Mouse (Mus musculus) kidney, postnatal 25 days (tissue): ENCODE measurements at regions not wholly inside any gene's neighbourhood (a gene's known extent, or its start where the extent isn't known, plus 50 kb on each side); places are given as distances from the start of the nearest gene placed in this dataset.

ENCODE experiments used
- DNase-seq, 2 experiments: peaks; one replicate each; pipeline ENCODE4 v3.0.0; 2021; ENCODE audit warnings: mixed read lengths in 2 of 2

DNA sequence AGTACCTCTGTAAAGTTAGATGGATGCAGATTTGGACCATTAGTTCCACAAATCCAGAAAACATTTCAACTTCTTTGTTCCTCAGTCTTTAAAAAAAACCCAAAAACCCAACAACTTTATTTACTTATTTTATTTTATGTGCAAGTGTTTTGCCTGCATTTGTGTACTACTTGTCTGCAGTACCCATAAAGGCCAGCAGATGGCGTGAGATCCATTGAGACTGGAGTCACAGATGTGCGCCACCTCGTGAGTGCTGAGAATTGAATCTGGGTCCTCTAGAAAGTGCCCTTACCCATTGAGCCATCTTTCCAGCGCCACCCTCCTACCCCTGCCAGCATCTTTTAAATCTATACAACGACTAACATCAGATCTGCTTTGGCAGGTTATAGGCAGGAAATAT, 53.0 kb downstream of the Gm12689 start:
- peak in 1 of 2 experiments; percentile 34 for DNase-seq

DNA sequence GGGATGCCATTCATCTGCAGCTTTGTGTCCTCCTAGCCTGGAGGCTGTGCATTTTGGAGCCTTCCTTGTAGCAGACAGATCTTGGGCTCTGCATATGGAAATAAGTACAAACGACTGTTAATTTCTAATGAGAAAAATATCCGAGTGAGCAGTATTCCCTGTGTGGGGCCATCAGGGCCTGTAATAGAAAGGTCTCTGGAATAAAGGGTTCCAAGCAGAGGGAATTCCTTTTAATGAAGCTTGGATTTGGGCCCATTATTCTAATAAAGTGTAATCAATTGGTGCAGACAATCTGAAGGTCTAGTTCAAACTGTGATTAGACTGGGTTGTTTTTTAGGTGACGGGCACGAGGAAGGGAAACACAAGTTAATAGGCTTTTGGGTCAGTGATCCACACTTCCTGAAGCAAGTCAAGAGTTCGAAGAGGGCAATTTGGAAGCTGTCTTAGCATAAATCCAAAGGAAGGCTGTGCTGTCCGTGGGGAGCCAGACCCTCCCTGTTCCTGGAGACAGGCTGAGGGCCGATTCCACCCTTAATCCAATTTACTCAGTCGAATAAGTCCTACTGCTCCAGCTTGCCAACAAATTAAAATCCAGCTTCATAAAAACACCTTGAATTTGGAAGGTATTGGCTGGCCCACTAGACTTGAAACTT, 57.5 kb downstream of the Gm12689 start:
- DNase-seq = no peak

DNA sequence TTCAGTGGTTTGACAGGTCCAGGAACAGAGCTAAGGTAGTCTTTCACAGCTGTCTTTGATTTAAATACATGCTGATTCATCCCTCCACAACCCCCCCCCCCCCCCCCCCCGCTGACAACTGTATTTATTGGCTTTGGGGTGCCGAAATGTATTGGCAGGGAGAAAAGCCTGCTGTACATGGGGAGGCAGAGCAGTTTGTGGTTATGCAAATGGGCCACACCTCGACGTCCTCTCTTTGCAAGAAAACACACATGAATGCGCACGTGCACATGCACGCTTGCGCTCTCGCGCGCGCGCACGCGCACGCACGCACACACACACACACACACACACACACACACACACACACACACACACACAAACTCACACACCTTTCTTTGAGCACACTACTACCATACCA, 58.5 kb downstream of the Gm12689 start:
- no peak for DNase-seq

DNA sequence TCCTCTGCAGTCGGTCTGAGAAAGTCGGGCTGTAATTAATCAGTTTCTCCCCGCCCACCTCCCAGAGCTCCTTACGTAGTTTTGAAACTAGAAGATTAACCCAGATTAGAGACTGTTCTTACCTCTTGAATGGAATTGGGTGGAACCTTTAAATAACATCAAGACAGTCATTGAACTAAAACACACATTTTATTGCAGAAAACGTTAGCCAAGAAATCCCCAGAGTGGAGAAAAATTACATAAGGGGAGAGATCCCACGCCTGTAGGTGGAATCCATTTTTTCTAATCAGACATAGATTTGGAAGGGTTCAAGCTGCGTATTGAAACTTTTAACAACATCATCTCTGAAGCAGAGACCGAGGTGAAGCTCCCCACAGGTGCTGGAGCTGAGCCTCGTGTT, 59.1 kb downstream of the Gm12689 start:
- DNase-seq = no peak

DNA sequence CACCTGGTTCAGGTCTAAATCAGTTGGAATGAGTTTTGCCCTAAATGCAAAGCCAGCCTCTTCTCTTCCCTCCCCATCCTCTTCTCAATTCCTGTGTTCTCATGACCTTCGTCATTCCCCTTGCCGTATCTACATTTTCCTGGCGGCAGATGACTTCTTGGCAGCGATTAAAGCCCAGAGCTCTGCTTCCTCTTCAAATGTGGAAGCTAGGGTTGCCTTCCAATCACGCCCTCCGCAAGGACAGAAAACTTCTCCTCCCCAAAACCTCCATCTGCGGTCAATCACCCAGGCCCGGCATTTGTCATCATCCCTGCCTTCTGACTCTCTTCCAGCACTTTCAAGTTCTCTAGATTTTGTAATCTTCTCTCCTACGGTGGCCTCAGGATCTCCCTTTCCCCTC, 72.3 kb downstream of the Gm12689 start:
- no peak for DNase-seq

DNA sequence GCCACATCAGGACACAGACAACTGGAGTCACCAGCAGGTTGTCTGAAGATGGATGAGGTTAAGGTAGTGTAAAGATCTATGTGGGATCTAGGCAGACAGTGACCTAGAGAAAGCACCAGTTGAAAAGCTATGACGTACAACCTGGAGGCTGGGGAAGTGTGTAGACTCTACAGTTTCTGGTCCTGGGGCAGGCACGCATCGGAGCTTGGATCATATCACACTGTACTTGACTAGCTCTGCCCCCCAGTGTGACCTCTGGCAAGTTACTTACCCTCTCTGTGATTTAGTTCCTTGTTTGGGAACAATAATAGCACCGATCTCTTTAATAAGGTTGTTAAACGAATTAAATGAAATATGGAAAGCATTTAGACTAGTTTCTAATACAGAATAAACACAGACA, 75.5 kb downstream of the Gm12689 start:
- DNase-seq = no peak

DNA sequence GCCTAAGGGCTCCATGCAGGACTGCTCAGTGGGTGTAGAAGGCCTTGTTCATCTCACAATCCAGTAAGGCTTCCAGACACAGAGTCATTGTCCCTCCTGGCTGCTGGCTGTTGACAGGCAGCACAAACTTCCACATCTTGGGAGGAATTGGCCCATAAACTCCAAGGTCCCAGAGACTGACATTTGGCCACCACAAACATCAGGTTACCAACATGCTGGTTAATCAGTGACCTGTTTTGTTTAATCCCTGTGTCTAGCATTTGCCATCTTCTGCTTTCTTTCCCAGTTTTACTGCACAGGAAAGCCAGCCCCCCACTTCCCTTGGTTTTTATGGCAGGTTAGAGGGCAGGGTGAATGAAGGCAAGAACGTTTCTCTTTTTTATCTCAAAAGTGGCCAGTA, 80.5 kb downstream of the Gm12689 start:
- DNase-seq = peak in 1 of 2 experiments; percentile 20

DNA sequence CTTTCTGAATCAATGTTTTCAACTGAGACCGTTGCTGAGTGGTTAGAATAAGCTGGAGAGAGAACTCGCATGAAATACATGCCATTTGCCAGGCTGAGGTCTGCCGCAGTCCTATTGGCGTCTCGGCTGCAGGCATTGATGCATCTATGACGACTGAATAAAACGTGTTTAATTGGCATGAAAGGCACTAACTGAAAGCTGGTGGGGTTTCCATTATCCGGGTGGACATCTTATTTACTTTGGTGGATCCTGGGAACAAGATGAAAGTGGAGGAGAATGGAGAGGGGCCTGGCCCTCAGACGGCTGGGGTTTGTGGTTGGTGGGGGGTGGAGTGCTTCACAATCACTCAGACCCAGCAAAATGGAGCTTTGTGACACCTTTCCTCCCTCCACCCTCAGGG, 81.2 kb downstream of the Gm12689 start:
- no peak for DNase-seq

DNA sequence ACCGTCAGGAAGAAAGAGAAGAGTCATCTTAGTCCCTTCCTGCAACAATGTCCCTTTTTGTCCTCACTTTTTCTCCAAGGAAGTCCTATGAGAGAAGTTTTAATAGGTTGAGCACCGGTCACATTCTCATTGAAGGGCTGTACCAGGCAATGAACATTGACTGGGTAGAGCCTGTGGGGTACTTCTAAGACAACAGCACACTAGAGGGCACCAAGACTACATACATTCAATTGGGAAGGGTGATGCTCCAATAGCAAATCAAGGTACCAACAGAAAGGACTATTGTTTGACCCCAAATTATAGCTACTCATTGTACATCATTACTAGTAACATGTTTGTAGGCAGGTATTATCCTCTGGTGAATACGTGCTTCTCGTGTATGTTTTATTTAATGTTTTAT, 84.3 kb downstream of the Gm12689 start:
- DNase-seq = no peak

DNA sequence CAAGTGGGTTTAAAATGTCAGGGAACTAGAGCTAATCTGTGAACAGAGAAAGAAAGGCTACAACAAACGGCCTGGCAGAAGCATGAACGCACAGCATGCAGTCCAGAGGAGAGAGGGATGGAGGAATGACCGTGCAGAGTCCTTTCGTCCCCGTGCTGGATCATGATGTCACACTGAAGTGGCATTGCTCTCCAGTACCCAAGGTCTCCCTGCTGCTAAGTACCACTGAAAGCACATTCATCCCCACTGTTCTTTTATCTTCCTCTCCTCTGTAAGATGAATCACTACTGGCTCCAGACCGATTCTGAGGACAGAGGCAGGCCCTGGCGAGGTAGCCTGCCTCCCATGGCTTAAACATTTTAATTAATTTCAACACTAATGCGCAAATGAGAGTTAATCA, 89.7 kb downstream of the Gm12689 start:
- DNase-seq = no peak

DNA sequence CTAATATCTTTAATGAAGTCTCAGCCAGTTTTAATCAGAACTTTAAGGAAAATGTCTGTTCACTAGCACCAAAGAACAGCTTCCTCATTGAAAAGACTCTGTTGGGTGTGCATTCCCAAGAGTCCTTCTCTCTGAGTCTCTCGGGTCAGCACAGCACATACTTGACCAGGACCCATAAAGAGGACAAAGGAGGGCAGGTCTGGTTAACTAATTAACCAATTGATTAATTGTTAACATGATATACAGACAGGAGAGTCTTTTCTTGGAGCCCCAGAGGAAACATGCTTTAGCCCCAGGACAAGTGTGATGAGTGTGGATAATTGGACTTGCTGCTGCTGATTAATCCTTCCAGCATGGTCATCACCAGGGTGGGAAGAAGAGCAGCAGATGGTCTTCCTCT, 93.7 kb downstream of the Gm12689 start:
- peak; percentile 11 to 45 for DNase-seq

DNA sequence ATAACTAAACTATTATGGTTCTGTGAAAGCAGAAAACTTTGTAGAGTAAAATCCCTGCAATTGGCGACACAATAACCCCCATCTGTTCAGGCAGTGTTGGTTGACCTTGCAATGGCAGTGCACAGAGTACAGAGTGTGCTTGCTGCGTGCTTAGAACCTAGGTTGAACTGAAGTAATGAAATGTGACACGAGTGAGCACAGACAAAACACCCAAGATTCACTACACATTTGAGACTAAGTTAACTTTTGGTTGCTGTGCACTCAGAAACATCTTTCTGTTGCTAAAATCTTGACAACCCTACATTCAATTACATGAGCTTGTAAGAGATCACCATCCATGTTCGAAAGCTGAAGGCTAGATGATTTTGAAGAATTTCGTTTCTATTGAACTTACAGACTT, 97.3 kb downstream of the Gm12689 start:
- DNase-seq = no peak

DNA sequence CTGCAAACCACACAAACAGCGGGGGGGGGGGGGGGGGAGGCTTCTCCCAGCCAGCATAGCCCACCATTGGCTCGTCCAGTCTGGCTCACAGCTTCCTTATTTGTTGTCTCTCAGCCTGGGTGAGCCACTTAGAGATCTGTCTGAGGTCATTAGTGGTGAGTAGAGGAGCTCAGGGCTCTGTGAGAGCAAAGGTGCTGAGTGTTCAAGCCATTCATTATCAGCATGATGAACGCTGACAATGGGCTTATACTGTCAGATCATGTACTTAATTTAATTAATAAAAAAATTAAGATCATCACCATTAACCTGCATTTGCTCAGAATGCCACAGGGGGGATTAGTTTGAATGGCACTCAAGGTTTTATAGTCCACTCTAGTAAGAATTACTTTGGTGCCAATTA, 98.5 kb downstream of the Gm12689 start:
- no peak for DNase-seq

DNA sequence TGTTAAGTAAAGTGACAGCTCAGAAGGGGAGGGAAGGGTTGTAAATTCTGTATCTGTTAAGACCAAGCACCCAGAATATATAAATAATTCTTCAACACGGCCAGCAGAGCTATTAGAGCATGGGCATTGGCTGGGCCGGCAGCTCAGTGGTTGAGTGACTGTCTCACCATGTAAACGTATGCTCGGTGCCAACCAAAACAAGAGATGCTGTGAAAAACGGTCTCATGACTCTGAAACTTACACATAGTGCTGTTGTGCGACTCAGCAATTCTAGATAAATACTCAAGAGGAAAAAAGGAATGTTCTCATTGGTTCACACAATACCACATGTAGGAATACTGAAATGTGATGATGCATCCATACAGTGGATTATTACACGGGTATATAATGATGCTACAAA, 111.8 kb downstream of the Gm12689 start:
- DNase-seq = no peak

DNA sequence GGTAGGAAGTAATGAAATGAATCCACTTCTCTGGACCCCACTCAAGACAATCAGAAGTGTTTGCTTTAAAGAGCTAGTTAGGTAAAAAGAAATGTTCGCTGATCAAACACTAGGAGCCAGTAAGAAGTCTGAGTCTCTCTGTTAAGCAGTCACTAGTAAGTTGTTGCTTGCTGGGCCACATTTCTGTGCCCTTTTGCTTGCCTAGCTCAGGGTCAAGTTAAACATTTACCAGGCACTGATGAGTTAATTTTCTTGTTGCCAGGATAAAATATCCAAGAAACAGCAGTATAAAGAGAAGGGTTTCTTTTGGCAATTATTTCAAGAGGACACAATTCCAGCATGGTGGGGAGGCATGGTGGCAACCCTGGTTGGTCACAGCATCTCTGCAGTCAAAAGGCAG, 127.7 kb downstream of the Gm12689 start:
- peak; percentile 39 to 57 for DNase-seq

DNA sequence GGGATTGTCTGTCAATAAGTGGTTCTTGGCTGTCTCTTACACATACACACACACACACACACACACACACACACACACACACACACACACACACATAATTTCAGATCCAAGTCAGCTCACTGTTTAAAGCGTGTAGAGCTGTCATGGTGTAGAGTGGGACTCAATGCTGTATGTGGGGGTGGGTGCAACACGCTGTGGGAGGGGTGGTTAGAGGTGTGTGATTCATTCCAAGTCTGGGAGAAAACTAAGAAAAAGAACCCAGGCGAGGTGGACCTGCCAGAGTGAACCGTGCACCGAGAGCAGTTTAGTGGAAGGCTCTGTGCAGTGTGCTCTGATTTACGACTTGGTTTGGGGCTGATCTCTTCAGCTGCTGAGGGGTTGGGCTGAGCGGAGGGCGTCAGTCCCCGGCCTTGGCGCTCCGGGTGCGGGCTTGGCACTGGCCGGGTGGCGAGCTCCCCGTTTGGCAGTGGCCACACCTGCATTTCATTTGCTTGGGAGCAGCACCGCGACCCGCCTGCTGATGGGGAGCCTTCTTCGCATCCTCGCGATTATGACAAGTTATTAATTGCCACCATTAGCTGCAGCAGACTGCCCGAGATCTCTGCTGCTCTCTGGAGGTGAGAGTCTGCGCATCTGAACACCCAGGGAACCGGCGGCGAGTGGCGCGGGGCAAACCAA, 149.5 kb downstream of the Gm12689 start:
- DNase-seq = no peak

DNA sequence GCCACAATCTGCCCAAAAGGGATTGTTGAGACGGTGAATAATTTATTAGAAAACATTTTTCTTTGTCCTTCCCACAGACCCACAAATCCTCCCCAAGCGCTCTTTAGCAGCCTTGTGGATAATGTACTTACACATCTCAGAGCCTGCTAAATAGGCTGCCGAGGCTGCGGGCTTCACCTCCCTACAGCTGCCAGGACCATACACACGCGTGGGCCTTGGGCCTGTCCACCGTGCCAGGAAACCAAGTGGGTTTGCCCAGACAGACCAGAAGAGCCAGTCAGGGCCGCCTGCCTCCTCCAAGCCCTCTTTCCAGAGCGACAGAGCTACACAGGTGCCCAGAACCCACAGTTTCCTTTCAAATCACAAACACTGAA, 150.0 kb downstream of the Gm12689 start:
- DNase-seq = no peak

DNA sequence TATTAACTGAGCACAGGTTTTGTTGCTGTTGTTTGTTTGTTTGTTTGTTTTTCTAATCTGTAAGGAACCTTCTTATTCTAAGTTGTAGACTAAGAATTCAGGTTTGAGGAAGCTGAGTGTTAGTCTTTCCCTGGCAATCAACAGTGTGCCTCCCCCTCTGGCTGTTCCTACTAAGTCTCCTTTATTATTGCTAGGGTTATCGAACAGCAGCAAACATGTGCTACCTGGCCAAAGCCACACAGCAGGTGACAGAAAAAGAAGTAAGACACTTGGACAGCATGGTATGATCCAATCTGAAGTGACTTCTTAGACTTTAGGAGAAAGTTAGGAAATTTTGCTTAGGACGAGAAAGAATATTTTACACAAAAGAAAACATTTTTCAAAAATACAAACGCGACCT, 163.3 kb downstream of the Gm12689 start:
- no peak for DNase-seq

DNA sequence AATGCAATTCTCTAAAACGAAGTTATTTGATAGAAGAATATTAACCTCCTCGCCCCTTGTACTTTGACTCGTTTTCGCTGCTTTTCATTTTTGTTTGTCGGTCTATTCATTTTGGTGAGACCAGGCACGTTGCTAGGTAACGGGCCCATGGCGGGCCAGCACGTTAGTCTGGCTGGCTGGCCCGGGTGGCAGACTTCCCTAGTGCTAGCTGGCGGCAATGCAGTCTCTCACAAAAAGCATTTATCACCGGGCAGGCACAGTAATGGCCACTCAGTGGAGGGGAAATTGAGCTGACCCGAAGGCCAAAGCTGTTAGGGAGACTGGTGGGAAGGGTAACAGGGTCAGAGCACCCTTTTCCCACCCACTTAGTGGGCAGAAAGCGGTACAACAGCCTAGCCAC, 163.7 kb downstream of the Gm12689 start:
- peak; percentile 45 to 66 for DNase-seq

DNA sequence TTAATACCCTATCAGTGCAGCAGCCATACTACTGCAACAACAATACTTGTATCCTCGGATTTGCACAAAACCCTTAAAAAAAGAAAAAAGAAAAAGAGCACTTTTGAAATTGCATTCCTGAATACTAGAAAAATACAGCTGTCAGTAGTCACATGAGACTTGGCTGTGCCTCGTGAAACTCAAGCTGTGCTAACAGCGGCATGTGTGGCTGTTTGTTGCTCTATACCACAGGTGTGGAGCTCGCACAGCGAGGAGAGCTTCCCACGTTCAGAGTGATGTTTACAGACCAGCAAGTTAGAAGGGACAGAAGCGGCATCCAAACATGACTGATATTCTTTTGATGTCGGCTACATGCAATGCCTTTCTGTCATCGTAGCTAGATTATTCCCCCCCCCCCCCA, 169.8 kb downstream of the Gm12689 start:
- DNase-seq = no peak

DNA sequence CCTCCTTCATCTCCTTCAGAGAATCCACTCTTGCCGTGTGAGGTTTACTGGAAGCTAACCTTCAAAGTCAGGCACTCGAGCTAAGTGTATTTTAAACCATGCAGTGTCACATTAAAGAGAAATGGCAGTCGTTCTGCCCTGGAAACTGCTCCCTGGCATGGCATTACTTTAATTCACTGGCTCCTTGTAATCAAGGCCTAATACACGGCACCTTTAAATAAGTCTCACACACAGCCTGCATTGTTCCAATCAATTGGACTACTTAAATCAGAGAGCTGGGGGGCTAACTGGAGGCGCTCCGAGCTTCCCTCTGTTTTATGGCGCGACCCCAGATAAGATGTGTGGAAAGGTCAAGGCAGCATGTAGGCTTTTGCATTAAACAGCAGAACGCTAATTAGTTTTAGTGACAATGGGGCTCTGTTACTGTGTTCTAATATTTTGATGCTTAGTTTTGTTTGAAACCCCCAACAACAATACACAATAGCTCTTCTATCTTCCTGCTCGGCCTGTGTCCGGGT, 180.1 kb downstream of the Gm12689 start:
- no peak for DNase-seq

DNA sequence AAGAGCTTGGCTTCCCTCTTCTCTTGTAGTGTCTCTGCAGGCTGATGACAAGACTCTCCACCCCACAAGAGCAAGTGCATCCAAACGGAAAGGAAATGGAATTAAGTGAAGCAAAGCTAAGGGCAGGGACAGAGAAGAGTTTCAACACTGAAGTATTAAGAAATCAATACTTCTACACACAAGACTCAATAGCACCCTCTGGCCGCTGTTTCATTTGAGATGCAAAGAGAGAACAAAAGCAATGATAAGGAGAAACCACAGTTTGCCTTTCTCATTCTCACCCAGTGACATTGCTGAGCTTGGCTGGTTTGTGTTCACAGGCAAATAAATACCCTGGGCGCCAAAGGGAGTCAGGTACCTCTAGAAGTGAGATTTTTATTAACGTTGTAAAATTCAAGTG, 171.8 kb upstream of the Foxd3 start:
- peak in 1 of 2 experiments; percentile 14 for DNase-seq

DNA sequence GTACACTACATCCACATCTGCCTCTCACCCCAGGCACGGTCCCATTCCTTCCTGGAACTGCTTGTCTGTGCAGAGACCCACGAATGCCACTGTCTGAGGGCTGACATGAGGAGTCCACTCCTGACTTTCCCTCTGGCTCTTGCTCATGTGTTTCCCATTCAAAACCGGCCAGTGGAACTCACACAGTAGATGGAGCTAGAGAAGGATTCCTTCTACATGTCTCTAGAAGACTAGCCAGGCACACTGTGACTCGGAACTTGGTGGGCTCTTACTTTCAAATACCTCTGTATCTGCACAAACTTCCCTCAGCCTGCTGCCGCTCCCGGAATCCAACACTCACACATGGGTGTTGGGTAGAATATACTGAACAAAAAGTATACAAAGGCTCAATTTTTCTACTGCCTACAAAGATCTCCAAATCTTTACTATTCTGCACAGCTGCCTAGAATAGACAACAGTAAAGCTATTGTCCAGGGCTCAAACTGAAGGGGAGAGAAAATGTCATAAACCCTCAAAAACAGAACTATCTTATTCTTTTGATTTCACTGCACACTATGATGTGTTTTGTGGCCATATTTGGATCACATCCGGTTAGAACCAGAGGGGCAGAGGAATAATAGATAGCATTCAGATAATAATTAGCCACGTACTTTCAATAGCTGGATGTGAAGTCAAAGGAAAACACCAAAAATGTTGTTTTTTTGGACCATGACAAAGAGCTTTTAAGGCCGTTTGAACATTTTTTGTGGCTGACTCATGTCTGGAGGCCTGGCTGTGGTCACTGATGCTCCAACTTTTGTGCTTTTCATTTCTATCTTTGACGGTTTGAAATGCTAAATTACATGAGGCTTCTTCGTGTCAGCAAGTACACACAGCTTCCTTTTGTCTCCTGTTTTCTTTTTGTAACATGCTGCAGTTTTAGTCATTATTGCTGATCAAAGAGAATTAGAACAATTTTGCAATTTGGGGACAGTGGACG, 164.3 kb upstream of the Foxd3 start:
- no peak for DNase-seq
